Mouse (Mus musculus): ENCODE results near the gene Cisd3. TPM values are rescaled to one million over a fixed set of nuclear protein-coding genes. Genes with fewer than 3 reads are reported as not detected.

The Cisd3 gene
- polyA plus RNA-seq, 1 experiment from 2014 or later, result 52.6 TPM

DNA sequence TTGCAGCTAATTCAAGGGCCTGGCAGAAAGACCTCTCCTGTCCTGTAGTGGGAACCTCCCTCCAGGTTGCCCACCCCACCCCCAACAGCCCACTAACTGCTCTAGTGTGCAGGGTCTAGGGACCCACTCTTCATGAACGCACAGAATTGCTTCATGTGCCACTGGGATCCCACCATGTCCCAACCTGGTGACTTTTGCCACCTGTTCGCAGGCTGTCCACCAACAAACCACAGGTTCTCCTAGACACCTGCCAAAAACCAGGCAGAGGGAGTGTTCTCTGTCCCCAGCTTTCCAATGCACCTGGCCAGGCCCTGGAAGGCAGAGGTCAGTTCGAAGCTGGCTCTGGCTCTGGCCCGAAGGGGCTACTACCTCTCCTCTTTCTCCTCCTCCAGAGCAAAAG, 8.8 kb downstream of the Cisd3 start:
- peak overlapping the region; percentile 31; the same call in 1 of the 2 replicates for H3K9ac ChIP-seq (ENCODE audit: low read length)

DNA sequence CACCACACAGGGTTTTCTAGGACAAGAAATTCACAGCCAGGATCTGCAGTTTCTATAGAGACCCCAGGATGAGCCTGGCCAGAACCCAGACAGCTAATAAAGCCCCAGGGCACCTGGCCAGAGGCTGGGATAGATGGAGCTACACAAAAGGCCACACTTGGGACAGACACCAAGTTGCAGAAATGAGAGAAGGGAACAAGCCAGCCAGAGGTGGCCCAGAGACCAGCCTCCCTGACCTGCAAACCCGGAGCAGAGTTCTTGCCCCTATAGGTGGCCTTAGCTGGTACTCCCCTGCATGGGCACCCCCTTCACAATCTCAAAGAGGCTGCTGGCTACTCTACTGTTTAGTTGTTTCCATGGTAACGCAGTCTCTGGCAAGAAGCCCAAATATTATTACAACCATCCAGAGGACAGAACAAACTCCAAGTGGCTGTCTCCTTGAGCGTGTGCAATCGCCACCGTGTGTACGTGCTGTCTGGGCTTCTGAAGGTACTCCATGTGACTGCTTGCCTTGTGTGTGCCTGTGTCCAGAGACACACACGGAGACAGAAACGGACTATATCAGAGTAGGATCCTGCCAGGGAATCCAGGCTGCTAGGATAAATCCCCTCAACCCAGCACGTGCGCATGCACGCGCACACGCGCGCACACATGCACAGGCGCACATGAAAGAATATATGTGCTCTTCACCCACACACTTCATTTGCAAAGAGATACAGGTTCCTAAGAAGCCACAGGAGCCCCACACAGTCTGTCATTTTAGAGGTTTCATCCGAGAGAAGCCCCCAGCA, 9.5 kb downstream of the Cisd3 start:
- ATAC-seq (ENCODE audit: insufficient number of reproducible peaks, insufficient read depth, low FRiP score, low read depth), result no peak
- H3K27me3 ChIP-seq (ENCODE audit: control insufficient read depth, insufficient read depth, low read length), result no peaks in the 10 kb centered on the region
- 59% methylated on average over 17 of the region's 17 CpGs for WGBS
- H3K4me2 ChIP-seq (ENCODE audit: low read length), result peak overlapping the region; percentile 23; the same call in 1 of the 2 replicates
- peak overlapping the region; percentile 59 to 61 for H3K27ac ChIP-seq (replicated peaks in 1 of 2; ENCODE audit: control insufficient read depth in 1 of 2, insufficient read depth in 1 of 2, low read depth in 2 of 2, low read length in 2 of 2)
- H3K4me3 ChIP-seq (ENCODE audit: control insufficient read depth in 1 of 2, insufficient read depth in 1 of 2, low read depth in 1 of 2, low read length in 2 of 2), result no peak overlapping the region
- H3K9me3 ChIP-seq (ENCODE audit: control insufficient read depth, low read length), result no peaks in the 10 kb centered on the region
- H3K4me1 ChIP-seq (ENCODE audit: control insufficient read depth in 2 of 2, insufficient read depth in 2 of 2, low read length in 2 of 2), result peaks cover 29 to 44% of the 10 kb centered on the region in 2 experiments
- H3K36me3 ChIP-seq (ENCODE audit: control insufficient read depth, insufficient read depth, low read length), result peaks cover 32% of the 10 kb centered on the region
- H3K9ac ChIP-seq (ENCODE audit: low read length), result peak overlapping the region; percentile 56

More for the DNA sequence above, 8.8 kb downstream of the Cisd3 start:
- Histone ChIP-seq H3K4me3 (ENCODE audit: control insufficient read depth in 1 of 2, insufficient read depth in 1 of 2, low read depth in 1 of 2, low read length in 2 of 2) (no peak overlapping the region), H3K4me1 (ENCODE audit: control insufficient read depth in 2 of 2, insufficient read depth in 2 of 2, low read length in 2 of 2) (peaks cover 29 to 44% of the 10 kb centered on the region in 2 experiments), H3K9me3 (ENCODE audit: control insufficient read depth, low read length) (no peaks in the 10 kb centered on the region), H3K27ac (replicated peaks in 1 of 2; ENCODE audit: control insufficient read depth in 1 of 2, insufficient read depth in 1 of 2, low read depth in 2 of 2, low read length in 2 of 2) (peak overlapping the region in 1 of 2 experiments; percentile 61; a peak in 2 of 4 replicates), H3K36me3 (ENCODE audit: control insufficient read depth, insufficient read depth, low read length) (peaks cover 39% of the 10 kb centered on the region), H3K27me3 (ENCODE audit: control insufficient read depth, insufficient read depth, low read length) (no peaks in the 10 kb centered on the region), H3K4me2 (ENCODE audit: low read length) (no peak overlapping the region)
- 85% methylated on average over 4 of the region's 4 CpGs for WGBS
- no peak for ATAC-seq (ENCODE audit: insufficient number of reproducible peaks, insufficient read depth, low FRiP score, low read depth)

DNA sequence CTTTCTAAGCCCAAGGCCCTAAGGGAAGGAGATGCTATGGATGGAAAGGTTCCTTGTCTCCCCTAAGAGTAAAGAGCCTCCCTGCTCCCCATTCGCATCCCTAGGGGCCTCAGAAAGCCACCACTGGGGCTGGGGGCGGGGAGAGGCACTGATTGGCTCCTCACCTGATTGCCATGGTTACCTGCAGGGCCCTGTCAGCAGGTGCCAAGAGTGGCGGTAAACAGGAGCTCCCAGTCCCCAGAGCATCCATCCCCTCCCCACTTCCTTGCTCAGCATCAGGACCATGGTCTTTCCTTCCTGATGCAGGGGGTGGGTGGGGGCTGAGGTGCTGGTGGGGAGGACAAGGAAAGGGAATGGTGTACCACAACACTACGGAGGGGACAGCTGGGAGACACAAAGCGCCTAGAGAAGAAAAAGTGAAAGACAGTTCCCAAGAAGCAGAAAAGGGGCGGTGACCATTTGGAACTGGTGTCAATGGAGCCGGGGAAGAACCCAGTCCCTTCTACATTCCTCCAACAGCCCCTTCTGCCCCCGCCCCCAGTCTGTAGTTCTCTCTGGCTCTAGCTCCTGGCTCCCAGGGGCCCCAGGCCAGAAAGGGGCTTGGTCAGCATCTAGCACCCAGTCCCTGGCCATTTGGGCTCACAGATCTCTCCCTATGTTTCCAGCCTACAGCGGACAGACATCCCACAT, 10.2 kb downstream of the Cisd3 start:
- H3K4me2 ChIP-seq (ENCODE audit: low read length), result peak overlapping the region; percentile 31
- peaks cover 25% of the 10 kb centered on the region for H3K36me3 ChIP-seq (ENCODE audit: control insufficient read depth, insufficient read depth, low read length)
- peaks cover 29 to 44% of the 10 kb centered on the region in 2 experiments for H3K4me1 ChIP-seq (ENCODE audit: control insufficient read depth in 2 of 2, insufficient read depth in 2 of 2, low read length in 2 of 2)
- ATAC-seq (ENCODE audit: insufficient number of reproducible peaks, insufficient read depth, low FRiP score, low read depth), result no peak
- no peaks in the 10 kb centered on the region for H3K27me3 ChIP-seq (ENCODE audit: control insufficient read depth, insufficient read depth, low read length)
- no peak overlapping the region for H3K4me3 ChIP-seq (ENCODE audit: control insufficient read depth in 1 of 2, insufficient read depth in 1 of 2, low read depth in 1 of 2, low read length in 2 of 2)
- peak overlapping the region; percentile 59 to 61 for H3K27ac ChIP-seq (replicated peaks in 1 of 2; ENCODE audit: control insufficient read depth in 1 of 2, insufficient read depth in 1 of 2, low read depth in 2 of 2, low read length in 2 of 2)
- peak overlapping the region; percentile 56 for H3K9ac ChIP-seq (ENCODE audit: low read length)
- 55% methylated on average over 9 of the region's 9 CpGs for WGBS
- H3K9me3 ChIP-seq (ENCODE audit: control insufficient read depth, low read length), result no peaks in the 10 kb centered on the region

DNA sequence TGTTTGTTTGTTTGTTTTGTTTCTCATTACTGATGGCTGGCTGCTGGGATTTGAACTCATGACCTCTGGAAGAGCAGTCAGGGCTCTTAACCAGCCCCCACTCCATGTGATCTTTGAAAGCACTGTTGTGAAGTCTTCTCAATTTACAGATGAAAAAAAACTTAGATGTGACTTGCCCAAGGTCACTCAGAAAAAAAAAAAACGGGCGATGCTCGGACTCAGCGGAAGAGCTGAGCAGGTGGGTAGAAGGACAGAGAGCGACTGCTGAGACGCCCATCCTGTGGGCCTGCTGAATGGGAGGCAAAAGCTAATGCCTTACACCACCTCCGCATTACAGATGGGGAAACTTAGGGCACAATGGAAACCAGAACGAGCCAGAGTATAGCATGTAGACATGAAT, 11.0 kb downstream of the Cisd3 start:
- Histone ChIP-seq H3K9ac (ENCODE audit: low read length) (0 out of 2 replicates have a peak overlapping the region, but pooled peaks have one; percentile 56), H3K27ac (replicated peaks in 1 of 2; ENCODE audit: control insufficient read depth in 1 of 2, insufficient read depth in 1 of 2, low read depth in 2 of 2, low read length in 2 of 2) (no peak overlapping the region), H3K9me3 (ENCODE audit: control insufficient read depth, low read length) (no peaks in the 10 kb centered on the region), H3K36me3 (ENCODE audit: control insufficient read depth, insufficient read depth, low read length) (peaks cover 17% of the 10 kb centered on the region), H3K4me3 (ENCODE audit: control insufficient read depth in 1 of 2, insufficient read depth in 1 of 2, low read depth in 1 of 2, low read length in 2 of 2) (no peak overlapping the region), H3K4me1 (ENCODE audit: control insufficient read depth in 2 of 2, insufficient read depth in 2 of 2, low read length in 2 of 2) (peaks cover 36 to 53% of the 10 kb centered on the region in 2 experiments), H3K4me2 (ENCODE audit: low read length) (peak overlapping the region; percentile 31; the same call in 1 of the 2 replicates), H3K27me3 (ENCODE audit: control insufficient read depth, insufficient read depth, low read length) (no peaks in the 10 kb centered on the region)
- ATAC-seq (ENCODE audit: insufficient number of reproducible peaks, insufficient read depth, low FRiP score, low read depth), result no peak
- 80% methylated on average over 8 of the region's 8 CpGs for WGBS

DNA sequence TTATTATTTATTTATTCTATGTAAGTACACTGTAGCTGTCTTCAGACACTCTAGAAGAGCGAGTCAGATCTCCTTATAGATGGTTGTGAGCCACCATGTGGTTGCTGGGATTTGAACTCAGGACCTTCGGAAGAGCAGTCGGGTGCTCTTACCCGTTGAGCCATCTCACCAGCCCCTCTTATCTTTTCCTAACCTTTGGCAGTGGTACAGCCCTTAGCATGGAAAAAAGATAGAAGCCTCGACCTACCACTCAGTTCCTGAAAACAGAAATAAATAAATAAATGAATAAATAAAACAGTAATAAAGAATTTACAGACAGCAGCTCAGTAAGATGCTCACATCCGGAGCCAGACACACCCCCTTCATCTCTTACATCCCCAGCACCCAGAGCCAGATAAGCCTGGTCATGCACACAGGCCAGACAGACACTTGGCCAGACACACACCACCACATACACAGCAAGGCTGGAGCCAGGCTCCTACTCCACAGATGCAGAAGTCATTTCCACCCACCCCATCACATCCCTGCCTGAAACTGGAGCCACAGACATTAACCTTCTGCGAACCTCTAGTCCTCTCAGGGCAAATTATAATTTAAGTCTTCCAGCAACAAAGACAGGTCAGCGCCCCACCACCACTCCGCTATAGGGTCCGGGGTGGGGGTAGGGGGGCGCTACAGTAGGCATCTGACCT, 11.7 kb downstream of the Cisd3 start:
- WGBS, result 53% methylated on average over 11 of the region's 11 CpGs
- Histone ChIP-seq H3K9ac (ENCODE audit: low read length) (peak overlapping the region; percentile 98), H3K27ac (replicated peaks in 1 of 2; ENCODE audit: control insufficient read depth in 1 of 2, insufficient read depth in 1 of 2, low read depth in 2 of 2, low read length in 2 of 2) (peak overlapping the region; percentile 27 to 100; a peak in 3 of 4 replicates), H3K36me3 (ENCODE audit: control insufficient read depth, insufficient read depth, low read length) (peaks cover 10% of the 10 kb centered on the region), H3K4me1 (ENCODE audit: control insufficient read depth in 2 of 2, insufficient read depth in 2 of 2, low read length in 2 of 2) (peaks cover 36 to 58% of the 10 kb centered on the region in 2 experiments), H3K9me3 (ENCODE audit: control insufficient read depth, low read length) (no peaks in the 10 kb centered on the region), H3K4me2 (ENCODE audit: low read length) (peak overlapping the region; percentile 95), H3K4me3 (ENCODE audit: control insufficient read depth in 1 of 2, insufficient read depth in 1 of 2, low read depth in 1 of 2, low read length in 2 of 2) (peak overlapping the region; percentile 78 to 90), H3K27me3 (ENCODE audit: control insufficient read depth, insufficient read depth, low read length) (no peaks in the 10 kb centered on the region)
- ATAC-seq (ENCODE audit: insufficient number of reproducible peaks, insufficient read depth, low FRiP score, low read depth), result no peak

DNA sequence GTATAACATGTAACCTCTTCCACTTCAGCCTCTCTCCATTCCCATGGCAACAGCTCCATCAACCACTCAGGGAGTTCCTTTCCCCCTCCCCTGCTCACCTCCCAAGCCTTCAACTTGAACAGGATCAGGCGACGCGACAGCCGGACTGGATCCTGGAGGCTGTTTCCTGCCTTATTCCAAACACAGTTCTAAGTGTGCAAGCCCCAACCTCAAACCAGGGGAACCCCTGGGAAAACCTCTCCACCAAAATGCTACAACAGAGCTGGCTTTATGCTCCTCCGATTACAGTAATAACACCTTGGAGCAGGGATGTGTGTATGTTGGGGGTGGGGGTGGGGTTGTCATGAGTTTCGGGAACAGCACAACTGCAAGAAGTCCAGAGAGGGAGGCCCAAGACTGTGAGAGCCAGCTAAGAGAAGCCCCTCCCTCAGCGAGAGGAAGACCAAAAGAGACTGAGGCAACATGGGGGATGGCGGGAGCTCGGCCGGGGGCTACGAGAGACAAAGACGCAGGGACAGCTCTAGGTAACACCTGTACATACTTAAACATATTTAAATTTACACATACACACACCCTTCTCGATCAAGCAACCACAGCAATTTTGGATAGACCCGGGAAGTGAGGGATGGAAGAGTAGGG, 12.4 kb downstream of the Cisd3 start:
- ATAC-seq (ENCODE audit: insufficient number of reproducible peaks, insufficient read depth, low FRiP score, low read depth), result no peak
- H3K9ac ChIP-seq (ENCODE audit: low read length), result peak overlapping the region; percentile 98
- H3K9me3 ChIP-seq (ENCODE audit: control insufficient read depth, low read length), result no peaks in the 10 kb centered on the region
- H3K4me3 ChIP-seq (ENCODE audit: control insufficient read depth in 1 of 2, insufficient read depth in 1 of 2, low read depth in 1 of 2, low read length in 2 of 2), result peak overlapping the region; percentile 78 to 90
- H3K27me3 ChIP-seq (ENCODE audit: control insufficient read depth, insufficient read depth, low read length), result no peaks in the 10 kb centered on the region
- peaks cover 36 to 58% of the 10 kb centered on the region in 2 experiments for H3K4me1 ChIP-seq (ENCODE audit: control insufficient read depth in 2 of 2, insufficient read depth in 2 of 2, low read length in 2 of 2)
- H3K4me2 ChIP-seq (ENCODE audit: low read length), result peak overlapping the region; percentile 95
- H3K36me3 ChIP-seq (ENCODE audit: control insufficient read depth, insufficient read depth, low read length), result peaks cover 3% of the 10 kb centered on the region
- WGBS, result 7% methylated on average over 14 of the region's 14 CpGs
- H3K27ac ChIP-seq (replicated peaks in 1 of 2; ENCODE audit: control insufficient read depth in 1 of 2, insufficient read depth in 1 of 2, low read depth in 2 of 2, low read length in 2 of 2), result peak overlapping the region; percentile 45 to 100

Data from heart, embryonic 14.5 days (tissue).